Mouse (Mus musculus): ENCODE measurements around the gene Gm5901.
"Not testable (repeated sequence)": the region's sequence is repeated elsewhere in the genome, so short reads cannot be mapped to it uniquely, and the experiment has no call there.

Gene Gm5901

DNA sequence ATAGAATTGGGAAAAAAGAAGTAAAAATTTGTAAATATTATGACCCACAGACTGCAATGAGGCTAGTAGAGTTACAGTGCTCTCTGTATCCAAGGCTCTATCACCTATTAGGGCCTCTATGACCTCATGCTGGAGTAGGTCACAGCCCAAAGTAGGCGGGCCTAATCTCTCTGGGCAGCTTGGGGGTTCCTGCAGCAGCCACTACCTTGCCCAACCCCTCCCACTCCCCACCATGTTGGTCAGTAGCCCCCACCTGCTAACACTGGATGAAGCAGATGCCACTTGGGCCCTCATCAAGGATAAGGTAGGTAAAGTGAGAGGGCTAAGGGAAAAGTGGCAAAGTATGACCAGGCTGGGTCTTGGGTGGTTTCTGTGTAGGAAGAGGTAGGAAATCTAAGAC lies at the start of gene Gm5901:
Gene Gm5901, plus strand, starts transcription at position 173 of the 400 bp plus-strand sequence.
- no peak for DNase-seq

- no peak for DNase-seq
Observed at GRCm38 (mm10) chr7:105325302-105325701, 49.5 kb upstream of the Gm5901 start.

- DNase-seq: no peak
Observed at GRCm38 (mm10) chr7:105334004-105334403, 40.8 kb upstream of the Gm5901 start, which contains the start of gene Olfr690. Gene Olfr690, minus strand, starts transcription at chr7:105334104.

GRCm38 (mm10) chr7:105342170-105342569 lies 32.7 kb upstream of the Gm5901 start, which contains the start of gene Olfr691:
Gene Olfr691, minus strand, starts transcription at chr7:105342270.
- no peak for DNase-seq

GRCm38 (mm10) chr7:105342752-105343151 lies 32.1 kb upstream of the Gm5901 start:
- no peak for DNase-seq

DNA sequence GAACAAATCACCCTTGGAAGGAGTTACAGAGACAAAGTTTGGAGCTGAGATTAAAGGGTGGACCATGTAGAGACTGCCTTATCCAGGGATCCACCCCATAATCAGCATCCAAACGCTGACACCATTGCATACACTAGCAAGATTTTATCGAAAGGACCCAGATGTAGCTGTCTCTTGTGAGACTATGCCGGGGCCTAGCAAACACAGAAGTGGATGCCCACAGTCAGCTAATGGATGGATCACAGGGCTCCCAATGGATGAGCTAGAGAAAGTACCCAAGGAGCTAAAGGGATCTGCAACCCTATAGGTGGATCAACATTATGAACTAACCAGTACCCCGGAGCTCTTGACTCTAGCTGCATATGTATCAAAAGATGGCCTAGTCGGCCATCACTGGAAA lies 18.8 kb upstream of the Gm5901 start:
- DNase-seq: not testable (repeated sequence)

DNA sequence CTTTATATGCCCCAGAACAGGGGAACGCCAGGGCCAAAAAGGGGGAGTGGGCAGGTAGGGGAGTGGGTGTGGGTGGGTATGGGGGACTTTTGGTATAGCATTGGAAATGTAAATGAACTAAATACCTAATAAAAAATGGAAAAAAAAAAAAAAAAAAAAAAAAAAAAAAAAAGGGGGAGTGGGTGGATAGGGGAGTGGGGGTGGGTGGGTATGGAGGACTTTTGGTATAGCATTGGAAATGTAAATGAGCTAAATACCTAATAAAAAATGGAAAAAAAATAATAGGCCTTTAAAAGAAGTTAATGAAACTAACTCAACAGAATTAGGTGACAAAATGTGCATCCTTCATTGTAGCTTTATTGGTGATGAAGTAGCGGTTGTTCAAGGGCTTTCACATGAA lies 18.4 kb upstream of the Gm5901 start:
- not testable (repeated sequence) for DNase-seq

- DNase-seq: no peak
Observed at GRCm38 (mm10) chr7:105361713-105362112, 13.1 kb upstream of the Gm5901 start.

- DNase-seq: no peak
Observed at GRCm38 (mm10) chr7:105367268-105367667, 7.6 kb upstream of the Gm5901 start.

DNA sequence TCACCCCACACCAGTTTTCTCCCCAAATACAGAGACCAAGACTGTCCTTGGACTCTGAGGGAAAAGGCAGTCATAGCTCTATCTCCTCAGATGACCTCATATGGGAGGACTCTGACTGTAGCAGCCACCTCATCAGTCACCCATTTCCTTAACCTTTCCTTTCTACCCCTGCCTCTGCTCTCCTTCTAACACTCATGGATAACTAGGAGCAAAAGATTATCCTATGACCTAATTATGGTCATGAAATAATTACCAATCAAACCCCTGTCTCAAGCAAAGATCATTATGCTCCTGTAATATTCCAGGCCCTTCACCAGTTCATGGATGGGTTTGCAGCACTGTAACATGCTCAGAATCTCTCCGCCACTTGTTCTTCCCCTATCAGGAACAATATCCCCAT lies 6.9 kb upstream of the Gm5901 start, which contains the start of gene Olfr692:
Gene Olfr692, plus strand, starts transcription at position 301 of the 400 bp plus-strand sequence.
- no peak for DNase-seq

DNA sequence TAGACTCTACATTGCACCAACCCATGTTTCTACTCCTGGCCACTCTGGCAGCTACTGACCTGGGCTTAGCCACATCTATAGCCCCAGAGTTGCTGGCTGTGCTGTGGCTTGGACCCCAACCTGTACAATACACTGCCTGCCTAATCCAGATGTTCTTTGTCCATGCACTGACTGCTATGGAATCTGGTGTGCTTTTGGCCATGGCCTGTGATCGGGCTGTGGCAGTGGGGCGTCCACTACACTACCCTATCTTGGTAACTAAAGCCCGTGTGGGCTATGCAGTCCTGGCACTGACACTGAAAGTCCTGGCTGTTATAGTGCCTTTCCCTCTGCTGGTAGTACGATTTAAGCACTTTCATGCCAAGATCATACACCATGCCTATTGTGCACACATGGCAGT lies 6.3 kb upstream of the Gm5901 start:
- no peak for DNase-seq

DNA sequence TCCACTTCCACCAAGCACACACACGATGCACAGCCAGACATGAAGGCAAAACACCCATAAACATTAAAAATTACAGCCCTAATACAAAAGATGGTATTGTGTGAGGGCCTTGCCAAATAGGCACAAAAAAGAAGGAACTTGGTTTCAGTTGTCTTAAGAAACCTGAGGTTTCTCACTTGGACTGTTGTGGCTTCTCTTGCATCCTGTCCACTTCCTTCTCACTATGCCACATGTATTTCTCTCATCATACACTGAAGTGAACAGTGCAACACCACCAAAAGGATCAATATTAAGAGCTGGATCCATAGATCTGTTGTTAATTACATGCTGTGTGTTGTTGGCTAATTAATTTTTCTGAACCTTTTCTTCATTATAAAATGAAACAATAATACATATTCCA lies 1.9 kb upstream of the Gm5901 start:
- DNase-seq: no peak

- DNase-seq: no peak
Observed at GRCm38 (mm10) chr7:105373509-105373908, 1.3 kb upstream of the Gm5901 start.

DNA sequence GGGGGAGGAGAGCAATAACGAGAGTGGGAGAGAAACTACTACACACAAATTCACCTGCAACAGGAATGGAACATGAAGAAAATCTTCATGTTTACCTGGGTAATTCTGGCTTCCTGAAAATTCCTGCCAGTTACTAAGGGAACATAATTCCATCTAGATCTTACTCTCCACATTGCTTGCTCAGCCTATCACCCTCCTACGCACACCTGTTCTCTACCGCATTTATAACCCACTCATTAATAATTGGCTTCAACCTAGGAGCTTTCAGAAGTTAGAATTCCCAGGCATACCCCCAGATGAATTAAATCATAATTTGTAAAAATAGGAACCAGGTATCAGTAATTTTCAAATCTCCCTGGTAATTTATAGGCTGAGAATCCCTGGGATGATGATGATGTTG lies 862 bp upstream of the Gm5901 start:
- no peak for DNase-seq

DNA sequence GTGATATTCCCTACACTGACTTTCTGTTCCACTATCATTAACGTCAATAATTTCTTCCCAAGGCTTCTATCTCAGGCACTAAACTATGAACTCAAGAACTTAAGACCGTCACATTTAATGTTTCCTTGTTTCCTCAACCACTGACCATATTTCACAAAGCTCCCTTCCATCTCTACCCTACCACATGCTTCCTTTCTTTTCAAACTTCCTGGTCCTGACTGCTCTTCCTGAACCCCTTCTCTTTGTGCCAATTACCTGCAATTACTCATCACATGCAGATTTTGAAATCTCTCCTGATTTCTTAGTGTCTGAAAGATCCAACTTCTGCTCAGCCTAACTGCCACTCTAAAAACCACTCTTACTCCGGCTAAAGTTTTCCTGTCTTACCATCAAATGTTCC lies 5.5 kb downstream of the Gm5901 start:
- DNase-seq: no peak

GRCm38 (mm10) chr7:105387696-105388095 lies 12.9 kb downstream of the Gm5901 start:
- no peak for DNase-seq

DNA sequence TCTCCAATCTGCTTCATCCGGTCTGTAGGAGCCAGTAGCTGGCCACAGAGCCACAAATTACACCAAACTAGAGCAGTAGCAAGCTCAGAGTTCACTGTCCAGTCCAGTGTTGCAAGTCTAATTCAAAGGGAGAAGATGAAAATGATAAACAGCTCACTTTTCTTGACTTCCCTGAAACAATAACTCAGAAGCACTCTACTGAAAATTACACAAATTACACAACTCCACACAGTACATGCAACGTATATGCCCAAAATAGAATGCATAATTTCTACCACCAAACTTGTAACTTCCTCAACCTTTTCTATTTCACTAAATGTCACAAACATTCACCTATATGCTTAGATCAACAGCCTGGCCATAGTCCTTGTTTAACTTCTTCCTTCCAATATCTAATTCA lies 15.4 kb downstream of the Gm5901 start:
- no peak for DNase-seq

DNA sequence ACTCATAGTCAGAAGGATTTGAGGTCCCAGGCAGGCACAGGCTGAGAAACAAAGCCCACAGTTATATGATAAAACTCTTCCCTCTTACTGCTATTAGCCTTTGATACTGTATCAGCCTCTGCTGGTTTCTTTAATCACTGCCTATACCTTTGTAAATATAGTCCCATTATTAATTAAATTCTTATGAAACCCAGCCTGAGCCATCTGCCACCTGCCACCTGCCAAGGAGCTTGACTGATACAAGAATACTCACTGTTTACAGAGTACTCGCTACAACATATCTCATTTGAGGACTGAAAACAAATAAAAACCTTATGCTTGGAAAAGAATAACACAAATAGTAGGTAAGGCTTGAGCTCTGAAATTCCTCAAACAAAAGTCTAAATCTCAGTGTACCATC lies 19.8 kb downstream of the Gm5901 start:
- no peak for DNase-seq

- DNase-seq: no peak
Observed at GRCm38 (mm10) chr7:105395131-105395820, 20.4 kb downstream of the Gm5901 start.

GRCm38 (mm10) chr7:105396126-105396525 lies 21.3 kb downstream of the Gm5901 start:
- no peak for DNase-seq

- DNase-seq: peak in 1 of 2 experiments; percentile 9
Observed at GRCm38 (mm10) chr7:105399058-105399934, 24.5 kb downstream of the Gm5901 start.

DNA sequence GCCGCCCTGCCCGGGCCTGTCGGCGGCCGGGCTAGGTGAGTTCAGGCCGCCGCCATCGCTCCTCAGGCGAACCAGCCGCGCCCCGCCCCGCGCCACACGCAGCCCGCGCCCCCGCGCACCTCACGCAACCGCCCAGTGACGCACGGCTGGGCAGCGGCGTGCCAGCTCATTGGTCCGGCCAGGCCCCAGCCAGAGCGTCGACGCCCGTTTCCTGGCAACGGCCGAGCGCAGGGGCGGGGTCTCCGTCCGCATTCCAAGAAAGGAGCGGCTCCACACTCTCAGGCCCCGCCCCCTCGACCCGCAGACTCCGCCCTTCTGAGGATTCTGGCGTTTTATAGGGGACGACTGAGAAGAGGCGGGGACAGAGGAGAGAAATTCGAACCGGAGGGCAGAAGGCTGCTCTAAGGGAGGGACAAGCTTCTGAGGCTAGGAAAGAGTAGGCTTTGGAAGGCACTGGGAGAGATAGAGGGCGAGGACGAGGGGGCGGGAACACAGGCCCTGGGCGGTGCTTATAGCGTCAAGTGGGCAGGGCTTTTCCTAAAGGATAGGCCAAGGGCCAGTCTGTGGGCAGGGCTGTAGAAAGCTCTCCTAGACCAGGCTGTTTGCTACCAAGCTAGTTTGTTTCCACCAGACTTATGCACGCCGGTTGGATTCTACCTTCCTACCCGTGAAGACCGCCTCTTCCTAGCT lies 25.2 kb downstream of the Gm5901 start, which contains the start of gene Fam160a2:
Gene Fam160a2, minus strand, starts transcription at position 120 of the 690 bp plus-strand sequence.
- DNase-seq: peak; percentile 100

- DNase-seq: no peak
Observed at GRCm38 (mm10) chr7:105404268-105404667, 29.4 kb downstream of the Gm5901 start, which contains the start of gene Cnga4. Gene Cnga4, plus strand, starts transcription at chr7:105404568.

Data from lung, adult 18-20 months (tissue).